Mouse (Mus musculus): ENCODE results near the gene Bicdl1. TPM values are rescaled to one million over a fixed set of nuclear protein-coding genes. Genes with fewer than 3 reads are reported as not detected.

The Bicdl1 gene
- polyA plus RNA-seq, 1 experiment from 2014 or later, result 47.1 TPM

DNA sequence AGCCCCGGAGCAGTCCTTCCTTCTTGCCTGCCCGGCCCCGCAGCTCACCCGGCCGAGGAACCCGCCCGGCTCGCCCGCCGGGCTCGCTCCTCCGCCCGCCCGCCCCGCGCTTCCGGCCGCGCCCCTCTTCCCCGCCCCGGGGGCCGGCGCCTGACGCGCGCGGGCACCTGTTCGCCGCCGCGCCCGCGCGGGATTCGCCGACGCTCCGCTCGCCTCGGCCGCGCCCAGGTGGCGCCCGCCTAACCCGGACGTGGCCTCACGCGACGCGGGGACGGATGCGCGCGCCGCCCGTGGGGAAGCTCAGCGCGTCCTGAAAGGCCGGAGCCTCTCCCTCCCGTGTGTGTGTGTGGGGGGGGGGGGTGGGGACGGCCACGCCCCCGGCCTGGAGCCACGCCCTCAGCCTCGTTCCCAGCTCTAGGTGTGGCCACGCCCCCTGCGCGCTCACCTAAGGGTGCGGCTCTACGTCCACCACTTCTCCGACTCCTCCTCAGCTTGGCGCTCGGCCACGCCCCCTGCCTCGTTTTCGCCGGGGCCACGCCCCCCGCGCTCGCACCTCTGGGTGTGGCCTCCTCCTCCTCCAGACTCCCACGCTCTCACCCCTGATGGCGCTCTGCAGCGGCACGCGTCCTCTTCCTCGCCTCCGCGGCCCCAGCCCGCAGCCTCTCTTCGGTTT, 891 bp upstream of the Bicdl1 start:
- H3K9me3 ChIP-seq (ENCODE audit: control insufficient read depth, low read length), result no peaks in the 10 kb centered on the region
- under 1% methylated on average over 78 of the region's 91 CpGs for WGBS
- peak overlapping the region; percentile 54 for H3K4me3 ChIP-seq (ENCODE audit: low read length)
- H3K27me3 ChIP-seq (replicated peaks; ENCODE audit: control insufficient read depth, insufficient read depth, low read length), result 0 out of 2 replicates have a peak, but pooled peaks cover 2% of the 10 kb centered on the region
- H3K4me1 ChIP-seq (ENCODE audit: control insufficient read depth, insufficient read depth, low read depth, low read length), result peaks cover 16% of the 10 kb centered on the region
- H3K27ac ChIP-seq (ENCODE audit: low read depth, low read length), result peak overlapping the region; percentile 98
- H3K9ac ChIP-seq (ENCODE audit: low read depth, low read length), result peak overlapping the region; percentile 92
- H3K4me2 ChIP-seq (ENCODE audit: low read length), result peak overlapping the region; percentile 60
- ATAC-seq, result peak; percentile 91
- no peaks in the 10 kb centered on the region for H3K36me3 ChIP-seq (ENCODE audit: control insufficient read depth, insufficient read depth, low read length)

DNA sequence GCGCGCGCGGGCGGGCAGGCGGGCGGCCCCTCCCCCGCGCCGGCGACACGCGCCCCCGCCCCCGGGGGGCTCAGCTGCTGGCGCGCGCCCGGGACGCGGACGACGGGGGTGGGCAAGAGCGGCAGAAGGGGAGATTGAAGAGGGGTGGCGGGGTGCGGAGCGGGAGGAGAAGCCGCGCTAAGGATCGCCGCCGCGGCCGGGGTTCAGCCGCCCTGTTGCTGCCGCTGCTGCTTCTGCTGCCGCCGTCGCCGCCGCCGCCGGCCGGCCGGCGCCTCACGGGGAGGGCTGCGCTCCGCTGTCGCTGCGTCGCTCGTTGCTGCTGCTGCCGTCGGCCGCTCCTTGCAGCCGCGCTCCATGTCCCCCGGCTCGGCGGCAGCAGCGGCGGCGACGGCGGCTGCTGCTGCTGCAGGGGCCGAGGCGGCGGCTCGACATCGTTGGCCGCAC, 333 bp upstream of the Bicdl1 start:
- H3K4me1 ChIP-seq (ENCODE audit: control insufficient read depth, insufficient read depth, low read depth, low read length), result peaks cover 16% of the 10 kb centered on the region
- H3K9ac ChIP-seq (ENCODE audit: low read depth, low read length), result peak overlapping the region; percentile 92
- ATAC-seq, result peak; percentile 16
- H3K27ac ChIP-seq (ENCODE audit: low read depth, low read length), result peak overlapping the region; percentile 98
- H3K4me3 ChIP-seq (ENCODE audit: low read length), result peak overlapping the region; percentile 54
- 0 out of 2 replicates have a peak, but pooled peaks cover 2% of the 10 kb centered on the region for H3K27me3 ChIP-seq (replicated peaks; ENCODE audit: control insufficient read depth, insufficient read depth, low read length)
- H3K4me2 ChIP-seq (ENCODE audit: low read length), result peak overlapping the region; percentile 60
- 2% methylated on average over 35 of the region's 72 CpGs for WGBS
- H3K9me3 ChIP-seq (ENCODE audit: control insufficient read depth, low read length), result no peaks in the 10 kb centered on the region
- H3K36me3 ChIP-seq (ENCODE audit: control insufficient read depth, insufficient read depth, low read length), result no peaks in the 10 kb centered on the region

DNA sequence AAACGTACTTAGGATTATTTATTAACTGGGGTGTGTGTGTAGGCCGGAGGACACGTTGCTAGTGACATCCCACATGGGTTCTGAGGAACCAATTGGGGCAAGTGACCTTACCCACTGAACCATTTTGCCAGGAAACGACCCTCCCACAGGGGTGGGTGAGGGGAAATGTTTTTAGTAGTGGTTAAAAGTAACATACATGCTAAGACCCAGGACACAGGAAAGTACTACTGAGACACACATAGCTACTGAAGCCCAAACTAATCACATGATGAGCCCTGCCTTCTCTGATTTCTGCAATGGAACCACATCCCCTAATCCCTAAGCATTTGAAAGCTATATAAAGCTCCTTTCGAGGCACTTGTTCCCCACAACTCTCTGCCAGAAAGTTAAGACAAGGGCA, 1.1 kb downstream of the Bicdl1 start:
- H3K4me2 ChIP-seq (ENCODE audit: low read length), result peak overlapping the region; percentile 60
- WGBS, result 63% methylated on average over 5 of the region's 5 CpGs
- peak overlapping the region; percentile 92 for H3K9ac ChIP-seq (ENCODE audit: low read depth, low read length)
- peak overlapping the region; percentile 54 for H3K4me3 ChIP-seq (ENCODE audit: low read length)
- H3K9me3 ChIP-seq (ENCODE audit: control insufficient read depth, low read length), result no peaks in the 10 kb centered on the region
- H3K27ac ChIP-seq (ENCODE audit: low read depth, low read length), result no peak overlapping the region; the same call in 1 of the 2 replicates
- peaks cover 16% of the 10 kb centered on the region for H3K4me1 ChIP-seq (ENCODE audit: control insufficient read depth, insufficient read depth, low read depth, low read length)
- no peak for ATAC-seq
- no peaks in the 10 kb centered on the region for H3K36me3 ChIP-seq (ENCODE audit: control insufficient read depth, insufficient read depth, low read length)
- H3K27me3 ChIP-seq (replicated peaks; ENCODE audit: control insufficient read depth, insufficient read depth, low read length), result 0 out of 2 replicates have a peak, but pooled peaks cover 2% of the 10 kb centered on the region

DNA sequence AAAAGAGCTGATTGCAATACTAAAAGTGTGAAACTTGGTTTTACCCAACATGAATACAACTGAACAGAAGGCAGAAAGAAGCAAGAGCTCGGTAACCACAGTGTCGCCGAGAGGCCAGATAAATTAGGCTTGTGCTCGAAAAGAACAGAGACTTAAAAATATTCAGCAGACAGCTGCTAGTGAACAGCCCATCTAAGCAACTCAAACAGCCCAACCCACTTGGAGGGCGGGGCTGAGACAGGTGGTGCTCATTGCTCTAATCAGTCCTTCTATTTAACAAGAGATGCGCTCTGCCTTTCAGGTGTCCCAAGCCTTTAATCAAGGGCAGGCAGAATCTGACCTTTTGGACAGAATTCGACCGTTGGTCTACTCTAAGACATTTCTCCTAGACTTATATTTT, 4.8 kb downstream of the Bicdl1 start:
- H3K4me3 ChIP-seq (ENCODE audit: low read length), result no peak overlapping the region
- H3K9me3 ChIP-seq (ENCODE audit: control insufficient read depth, low read length), result no peaks in the 10 kb centered on the region
- no peak overlapping the region for H3K27ac ChIP-seq (ENCODE audit: low read depth, low read length)
- no peak overlapping the region for H3K9ac ChIP-seq (ENCODE audit: low read depth, low read length)
- peaks cover 16% of the 10 kb centered on the region for H3K4me1 ChIP-seq (ENCODE audit: control insufficient read depth, insufficient read depth, low read depth, low read length)
- ATAC-seq, result no peak
- H3K27me3 ChIP-seq (replicated peaks; ENCODE audit: control insufficient read depth, insufficient read depth, low read length), result 0 out of 2 replicates have a peak, but pooled peaks cover 2% of the 10 kb centered on the region
- H3K36me3 ChIP-seq (ENCODE audit: control insufficient read depth, insufficient read depth, low read length), result 0 out of 2 replicates have a peak, but pooled peaks cover 2% of the 10 kb centered on the region
- 91% methylated on average over 8 of the region's 8 CpGs for WGBS
- no peak overlapping the region for H3K4me2 ChIP-seq (ENCODE audit: low read length)

DNA sequence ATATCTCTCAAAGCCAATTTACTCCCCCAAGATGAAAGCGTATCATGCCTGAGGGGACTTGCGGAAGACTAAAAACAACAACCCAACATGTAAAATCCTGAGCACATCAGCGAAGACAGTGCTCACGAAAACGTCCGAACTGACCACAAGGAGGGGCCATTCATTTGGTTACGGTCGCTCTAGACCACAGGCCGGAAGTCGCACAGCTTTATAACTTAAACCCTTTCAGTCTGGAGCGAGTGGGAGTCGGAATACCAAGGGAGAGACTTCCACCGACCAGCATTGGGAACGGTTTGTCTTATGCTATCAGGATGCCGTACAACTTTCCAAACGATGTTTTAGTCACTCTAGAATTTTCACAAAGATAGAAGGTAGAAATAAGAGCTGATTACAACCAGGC, 5.4 kb downstream of the Bicdl1 start:
- 83% methylated on average over 16 of the region's 16 CpGs for WGBS
- 0 out of 2 replicates have a peak, but pooled peaks cover 2% of the 10 kb centered on the region for H3K27me3 ChIP-seq (replicated peaks; ENCODE audit: control insufficient read depth, insufficient read depth, low read length)

DNA sequence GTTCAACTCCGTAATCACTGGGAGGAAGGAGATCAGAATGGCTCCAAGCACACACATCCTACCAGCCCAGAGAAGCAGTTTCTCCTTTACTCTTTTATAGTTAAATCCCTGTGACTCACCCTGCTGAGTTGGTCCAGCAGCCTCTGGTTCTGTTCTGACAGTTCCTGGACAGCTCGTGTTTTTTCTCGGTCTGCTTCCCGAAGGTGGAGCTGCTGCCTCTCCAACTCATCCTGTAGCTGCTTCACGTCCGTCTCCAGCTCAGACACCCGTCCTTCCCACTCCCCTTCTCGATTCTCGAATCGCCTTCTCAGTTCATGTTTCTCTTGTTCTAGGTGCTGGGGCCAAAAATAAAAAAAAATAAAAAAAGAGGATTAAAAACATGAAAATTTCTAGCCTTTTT, 7.0 kb downstream of the Bicdl1 start:
- H3K27ac ChIP-seq (ENCODE audit: low read depth, low read length), result no peak overlapping the region
- 0 out of 2 replicates have a peak, but pooled peaks cover 2% of the 10 kb centered on the region for H3K36me3 ChIP-seq (ENCODE audit: control insufficient read depth, insufficient read depth, low read length)
- WGBS, result 87% methylated on average over 10 of the region's 10 CpGs
- H3K27me3 ChIP-seq (replicated peaks; ENCODE audit: control insufficient read depth, insufficient read depth, low read length), result 0 out of 2 replicates have a peak, but pooled peaks cover 2% of the 10 kb centered on the region
- ATAC-seq, result no peak
- peaks cover 7% of the 10 kb centered on the region for H3K4me1 ChIP-seq (ENCODE audit: control insufficient read depth, insufficient read depth, low read depth, low read length)
- H3K9me3 ChIP-seq (ENCODE audit: control insufficient read depth, low read length), result no peaks in the 10 kb centered on the region
- no peak overlapping the region for H3K4me3 ChIP-seq (ENCODE audit: low read length)
- H3K9ac ChIP-seq (ENCODE audit: low read depth, low read length), result no peak overlapping the region
- H3K4me2 ChIP-seq (ENCODE audit: low read length), result no peak overlapping the region

More for the DNA sequence above, 5.4 kb downstream of the Bicdl1 start:
- Histone ChIP-seq H3K9me3 (ENCODE audit: control insufficient read depth, low read length) (no peaks in the 10 kb centered on the region), H3K4me1 (ENCODE audit: control insufficient read depth, insufficient read depth, low read depth, low read length) (peaks cover 16% of the 10 kb centered on the region), H3K36me3 (ENCODE audit: control insufficient read depth, insufficient read depth, low read length) (0 out of 2 replicates have a peak, but pooled peaks cover 2% of the 10 kb centered on the region), H3K4me3 (ENCODE audit: low read length) (no peak overlapping the region), H3K27ac (ENCODE audit: low read depth, low read length) (no peak overlapping the region), H3K9ac (ENCODE audit: low read depth, low read length) (no peak overlapping the region), H3K4me2 (ENCODE audit: low read length) (no peak overlapping the region)
- no peak for ATAC-seq

DNA sequence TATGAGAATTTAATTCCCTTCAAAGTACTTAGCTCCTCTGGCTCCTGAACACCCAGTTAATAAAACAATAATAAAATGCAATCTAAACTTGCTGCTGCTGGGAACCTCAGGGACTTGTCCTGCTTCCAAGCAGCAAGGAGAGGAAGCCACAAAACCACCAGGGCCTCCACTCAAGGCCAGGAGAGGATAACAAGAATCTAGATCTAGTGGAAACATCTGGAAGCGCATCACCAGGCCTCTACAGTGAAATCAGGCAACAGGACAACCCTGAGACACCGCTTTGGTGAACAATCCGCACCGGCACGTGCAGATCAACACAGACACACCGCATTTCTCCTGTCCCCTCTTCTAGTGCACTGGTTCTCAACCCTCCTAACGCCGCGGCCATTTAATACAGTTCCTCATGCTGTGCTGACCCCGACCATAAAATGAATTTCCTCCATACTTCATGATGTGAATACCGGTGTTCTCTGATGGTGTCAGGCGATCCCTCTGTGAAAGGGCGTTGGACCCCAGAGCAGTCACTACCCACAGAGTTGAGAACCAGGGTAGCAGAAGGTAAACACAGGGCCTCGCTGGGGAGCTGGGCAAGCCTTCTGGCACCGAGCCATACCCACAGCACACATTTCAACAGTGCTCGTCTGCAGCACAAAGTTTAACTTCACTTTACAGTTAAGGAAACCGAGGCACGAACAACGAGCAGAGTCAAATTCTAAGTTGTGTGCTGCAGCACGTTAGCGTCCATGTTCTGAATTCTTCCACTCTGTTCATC, 9.0 kb downstream of the Bicdl1 start:
- Histone ChIP-seq H3K4me2 (ENCODE audit: low read length) (no peak overlapping the region), H3K4me3 (ENCODE audit: low read length) (no peak overlapping the region), H3K4me1 (ENCODE audit: control insufficient read depth, insufficient read depth, low read depth, low read length) (no peaks in the 10 kb centered on the region), H3K27ac (ENCODE audit: low read depth, low read length) (no peak overlapping the region), H3K27me3 (replicated peaks; ENCODE audit: control insufficient read depth, insufficient read depth, low read length) (no peaks in the 10 kb centered on the region), H3K9ac (ENCODE audit: low read depth, low read length) (no peak overlapping the region), H3K36me3 (ENCODE audit: control insufficient read depth, insufficient read depth, low read length) (0 out of 2 replicates have a peak, but pooled peaks cover 2% of the 10 kb centered on the region), H3K9me3 (ENCODE audit: control insufficient read depth, low read length) (no peaks in the 10 kb centered on the region)
- WGBS, result 87% methylated on average over 21 of the region's 21 CpGs
- no peak for ATAC-seq

DNA sequence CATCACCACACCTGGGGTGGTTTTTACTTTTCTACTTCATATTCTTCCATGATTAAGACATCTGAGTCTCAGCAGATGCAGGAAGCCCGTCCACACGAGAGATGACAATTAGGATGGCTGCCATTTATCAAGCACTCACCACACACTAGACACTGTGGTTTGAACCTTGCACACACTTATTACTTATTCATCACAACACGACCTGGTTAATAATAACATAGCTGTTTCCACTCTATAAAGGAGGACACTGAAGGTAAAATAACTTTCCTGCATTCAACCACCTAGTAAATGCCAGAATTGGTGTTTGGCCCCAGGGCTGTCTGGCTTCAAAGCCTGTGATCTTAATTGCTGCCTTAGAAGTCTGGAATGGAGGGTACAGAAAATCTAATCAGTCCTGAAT, 10.7 kb downstream of the Bicdl1 start:
- no peaks in the 10 kb centered on the region for H3K27me3 ChIP-seq (replicated peaks; ENCODE audit: control insufficient read depth, insufficient read depth, low read length)
- no peaks in the 10 kb centered on the region for H3K9me3 ChIP-seq (ENCODE audit: control insufficient read depth, low read length)
- no peak overlapping the region for H3K9ac ChIP-seq (ENCODE audit: low read depth, low read length)
- no peak overlapping the region for H3K4me2 ChIP-seq (ENCODE audit: low read length)
- no peak overlapping the region for H3K4me3 ChIP-seq (ENCODE audit: low read length)
- 59% methylated on average over 3 of the region's 3 CpGs for WGBS
- no peak overlapping the region for H3K27ac ChIP-seq (ENCODE audit: low read depth, low read length)
- 0 out of 2 replicates have a peak, but pooled peaks cover 2% of the 10 kb centered on the region for H3K36me3 ChIP-seq (ENCODE audit: control insufficient read depth, insufficient read depth, low read length)
- ATAC-seq, result no peak
- H3K4me1 ChIP-seq (ENCODE audit: control insufficient read depth, insufficient read depth, low read depth, low read length), result no peaks in the 10 kb centered on the region

DNA sequence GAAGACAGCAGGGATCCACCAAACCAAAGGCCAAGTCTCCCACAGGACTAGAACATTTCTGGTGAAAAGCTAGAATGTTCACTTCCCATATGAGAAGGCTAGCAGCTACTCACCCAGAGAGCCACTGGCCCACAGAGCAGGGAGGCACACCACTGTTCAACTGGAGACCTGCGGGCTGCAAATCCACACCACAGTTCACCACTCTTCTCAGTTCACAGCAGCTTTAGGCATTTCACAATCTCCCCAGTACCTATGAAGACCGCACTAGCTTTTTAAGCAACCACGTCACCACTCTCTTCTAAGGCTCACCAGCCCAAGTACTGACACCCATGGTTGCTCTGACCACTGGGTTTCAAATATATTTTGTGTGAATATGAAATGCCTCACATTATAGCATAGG, 13.7 kb downstream of the Bicdl1 start:
- WGBS, result 95% methylated on average over 3 of the region's 3 CpGs
- H3K4me1 ChIP-seq (ENCODE audit: control insufficient read depth, insufficient read depth, low read depth, low read length), result no peaks in the 10 kb centered on the region
- no peaks in the 10 kb centered on the region for H3K9me3 ChIP-seq (ENCODE audit: control insufficient read depth, low read length)
- no peak overlapping the region for H3K9ac ChIP-seq (ENCODE audit: low read depth, low read length)
- no peaks in the 10 kb centered on the region for H3K27me3 ChIP-seq (replicated peaks; ENCODE audit: control insufficient read depth, insufficient read depth, low read length)
- H3K4me3 ChIP-seq (ENCODE audit: low read length), result no peak overlapping the region
- no peak for ATAC-seq
- H3K4me2 ChIP-seq (ENCODE audit: low read length), result no peak overlapping the region
- H3K27ac ChIP-seq (ENCODE audit: low read depth, low read length), result no peak overlapping the region
- 0 out of 2 replicates have a peak, but pooled peaks cover under 1% of the 10 kb centered on the region for H3K36me3 ChIP-seq (ENCODE audit: control insufficient read depth, insufficient read depth, low read length)
